Mouse (Mus musculus): ENCODE results near the gene Lysmd4. TPM values are rescaled to one million over a fixed set of nuclear protein-coding genes. Genes with fewer than 3 reads are reported as not detected.
A peak's percentile ranks its signal among the peaks of the same experiment; 100 is the strongest.

Gene Lysmd4
- 7.8 and 11.3 TPM in 2 replicates for polyA plus RNA-seq (2014; fragmentation: Nextera tagmentation; extraction: Ambion mirVana)

- Histone ChIP-seq H3K36me3 (ENCODE audit: control insufficient read depth, insufficient read depth, low read length) (0 out of 2 replicates have a peak, but pooled peaks cover 5% of the 10 kb centered on the region), H3K27ac (ENCODE audit: low read depth, low read length) (no peak within 1 kb of the TSS), H3K4me1 (ENCODE audit: control insufficient read depth, insufficient read depth, low read length) (peaks cover 5% of the 10 kb centered on the region), H3K4me2 (peak within 1 kb of the TSS; percentile 95), H3K9ac (ENCODE audit: low read depth, low read length) (peak within 1 kb of the TSS; percentile 88), H3K9me3 (replicated peaks; ENCODE audit: control insufficient read depth, low read length) (no peaks in the 10 kb centered on the region), H3K4me3 (ENCODE audit: low read depth, low read length) (peak within 1 kb of the TSS; percentile 90), H3K27me3 (ENCODE audit: control insufficient read depth, insufficient read depth, low read length) (no peaks in the 10 kb centered on the region)
- WGBS (ENCODE audit: insufficient replicate concordance), result 4% methylated on average over 31 of the region's 31 CpGs
- ATAC-seq (replicated peaks; ENCODE audit: insufficient number of reproducible peaks, low FRiP score, low TSS enrichment), result peak; percentile 97
Observed at GRCm38 (mm10) chr7:67222220-67222862, at the start of gene Lysmd4. Lysmd4 (plus strand) TSS chr7:67222544.

GRCm38 (mm10) chr7:67173522-67174195, 48.7 kb upstream of the Lysmd4 start:
- Histone ChIP-seq H3K27me3 (ENCODE audit: control insufficient read depth, insufficient read depth, low read length) (no peaks in the 10 kb centered on the region), H3K9ac (ENCODE audit: low read depth, low read length) (no peak overlapping the region), H3K36me3 (ENCODE audit: control insufficient read depth, insufficient read depth, low read length) (no peaks in the 10 kb centered on the region), H3K4me1 (ENCODE audit: control insufficient read depth, insufficient read depth, low read length) (no peaks in the 10 kb centered on the region), H3K27ac (ENCODE audit: low read depth, low read length) (no peak overlapping the region), H3K4me2 (no peak overlapping the region), H3K4me3 (ENCODE audit: low read depth, low read length) (no peak overlapping the region), H3K9me3 (replicated peaks; ENCODE audit: control insufficient read depth, low read length) (no peaks in the 10 kb centered on the region)
- 76% methylated on average over 2 of the region's 2 CpGs for WGBS (ENCODE audit: insufficient replicate concordance)
- no peak for ATAC-seq (replicated peaks; ENCODE audit: insufficient number of reproducible peaks, low FRiP score, low TSS enrichment)

GRCm38 (mm10) chr7:67183786-67184185, 38.6 kb upstream of the Lysmd4 start:
- no peaks in the 10 kb centered on the region for H3K36me3 ChIP-seq (ENCODE audit: control insufficient read depth, insufficient read depth, low read length)
- H3K4me2 ChIP-seq, result no peak overlapping the region
- WGBS (ENCODE audit: insufficient replicate concordance), result 9% methylated on average over 4 of the region's 4 CpGs
- no peak overlapping the region for H3K4me3 ChIP-seq (ENCODE audit: low read depth, low read length)
- no peaks in the 10 kb centered on the region for H3K27me3 ChIP-seq (ENCODE audit: control insufficient read depth, insufficient read depth, low read length)
- no peaks in the 10 kb centered on the region for H3K9me3 ChIP-seq (replicated peaks; ENCODE audit: control insufficient read depth, low read length)
- H3K27ac ChIP-seq (ENCODE audit: low read depth, low read length), result no peak overlapping the region
- no peaks in the 10 kb centered on the region for H3K4me1 ChIP-seq (ENCODE audit: control insufficient read depth, insufficient read depth, low read length)
- ATAC-seq (replicated peaks; ENCODE audit: insufficient number of reproducible peaks, low FRiP score, low TSS enrichment), result no peak
- H3K9ac ChIP-seq (ENCODE audit: low read depth, low read length), result no peak overlapping the region

DNA sequence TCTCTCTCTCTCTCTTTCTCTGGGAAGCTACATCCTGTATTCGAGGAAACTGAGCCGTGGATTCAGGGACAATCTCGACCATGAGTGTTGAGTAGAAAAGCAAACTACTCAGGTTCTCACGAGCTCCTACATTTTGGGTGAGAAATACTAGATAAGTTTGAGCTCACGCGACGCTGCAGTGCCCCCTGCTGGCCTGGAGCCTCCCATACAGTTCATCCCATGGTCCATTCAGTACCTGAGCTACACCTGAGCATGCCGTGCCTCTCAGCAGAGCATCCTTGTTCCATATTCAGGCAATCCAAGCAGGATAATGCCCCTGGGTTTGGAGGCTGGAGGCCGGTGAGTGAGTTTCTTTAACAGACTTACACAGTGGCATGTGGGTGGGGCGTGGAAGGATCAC, 22.9 kb upstream of the Lysmd4 start:
- H3K4me2 ChIP-seq, result no peak overlapping the region
- no peaks in the 10 kb centered on the region for H3K4me1 ChIP-seq (ENCODE audit: control insufficient read depth, insufficient read depth, low read length)
- no peak for ATAC-seq (replicated peaks; ENCODE audit: insufficient number of reproducible peaks, low FRiP score, low TSS enrichment)
- no peaks in the 10 kb centered on the region for H3K36me3 ChIP-seq (ENCODE audit: control insufficient read depth, insufficient read depth, low read length)
- no peaks in the 10 kb centered on the region for H3K27me3 ChIP-seq (ENCODE audit: control insufficient read depth, insufficient read depth, low read length)
- H3K9ac ChIP-seq (ENCODE audit: low read depth, low read length), result no peak overlapping the region
- WGBS (ENCODE audit: insufficient replicate concordance), result 15% methylated on average over 10 of the region's 10 CpGs
- H3K27ac ChIP-seq (ENCODE audit: low read depth, low read length), result no peak overlapping the region
- no peak overlapping the region for H3K4me3 ChIP-seq (ENCODE audit: low read depth, low read length)
- no peaks in the 10 kb centered on the region for H3K9me3 ChIP-seq (replicated peaks; ENCODE audit: control insufficient read depth, low read length)

DNA sequence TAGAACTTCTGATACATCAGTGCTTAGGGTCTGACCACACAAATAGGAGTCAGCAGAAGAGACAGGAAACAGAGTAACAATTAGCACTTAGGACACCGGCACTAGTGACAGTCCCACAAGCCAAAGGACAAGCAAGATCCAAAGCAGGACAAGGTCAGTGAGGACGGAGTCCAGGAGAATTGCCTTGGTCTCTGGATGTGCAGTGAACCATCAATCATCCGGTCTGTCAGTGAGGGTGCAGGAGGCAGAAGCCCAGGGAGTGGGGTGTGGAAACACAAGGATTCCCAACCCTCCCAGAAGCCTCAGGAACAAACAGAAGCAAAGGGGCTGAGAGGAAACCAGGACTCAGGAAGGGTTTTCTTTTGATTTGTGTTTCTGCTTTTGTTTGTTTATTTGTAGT, 18.7 kb upstream of the Lysmd4 start:
- Histone ChIP-seq H3K27ac (ENCODE audit: low read depth, low read length) (no peak overlapping the region), H3K4me2 (no peak overlapping the region), H3K27me3 (ENCODE audit: control insufficient read depth, insufficient read depth, low read length) (no peaks in the 10 kb centered on the region), H3K9me3 (replicated peaks; ENCODE audit: control insufficient read depth, low read length) (no peaks in the 10 kb centered on the region), H3K36me3 (ENCODE audit: control insufficient read depth, insufficient read depth, low read length) (no peaks in the 10 kb centered on the region), H3K9ac (ENCODE audit: low read depth, low read length) (no peak overlapping the region), H3K4me1 (ENCODE audit: control insufficient read depth, insufficient read depth, low read length) (peaks cover 4% of the 10 kb centered on the region; the same call in 1 of the 2 replicates), H3K4me3 (ENCODE audit: low read depth, low read length) (no peak overlapping the region)
- WGBS (ENCODE audit: insufficient replicate concordance), result 55% methylated on average over 3 of the region's 3 CpGs
- ATAC-seq (replicated peaks; ENCODE audit: insufficient number of reproducible peaks, low FRiP score, low TSS enrichment), result no peak

GRCm38 (mm10) chr7:67205734-67206425, 16.5 kb upstream of the Lysmd4 start:
- Histone ChIP-seq H3K9me3 (replicated peaks; ENCODE audit: control insufficient read depth, low read length) (no peaks in the 10 kb centered on the region), H3K9ac (ENCODE audit: low read depth, low read length) (no peak overlapping the region), H3K36me3 (ENCODE audit: control insufficient read depth, insufficient read depth, low read length) (no peaks in the 10 kb centered on the region), H3K4me3 (ENCODE audit: low read depth, low read length) (no peak overlapping the region), H3K4me2 (no peak overlapping the region), H3K4me1 (ENCODE audit: control insufficient read depth, insufficient read depth, low read length) (peaks cover 12% of the 10 kb centered on the region), H3K27ac (ENCODE audit: low read depth, low read length) (no peak overlapping the region), H3K27me3 (ENCODE audit: control insufficient read depth, insufficient read depth, low read length) (no peaks in the 10 kb centered on the region)
- WGBS (ENCODE audit: insufficient replicate concordance), result 82% methylated on average over 9 of the region's 9 CpGs
- no peak for ATAC-seq (replicated peaks; ENCODE audit: insufficient number of reproducible peaks, low FRiP score, low TSS enrichment)

- no peak overlapping the region for H3K27ac ChIP-seq (ENCODE audit: low read depth, low read length)
Observed at GRCm38 (mm10) chr7:67206496-67206895, 15.8 kb upstream of the Lysmd4 start.

DNA sequence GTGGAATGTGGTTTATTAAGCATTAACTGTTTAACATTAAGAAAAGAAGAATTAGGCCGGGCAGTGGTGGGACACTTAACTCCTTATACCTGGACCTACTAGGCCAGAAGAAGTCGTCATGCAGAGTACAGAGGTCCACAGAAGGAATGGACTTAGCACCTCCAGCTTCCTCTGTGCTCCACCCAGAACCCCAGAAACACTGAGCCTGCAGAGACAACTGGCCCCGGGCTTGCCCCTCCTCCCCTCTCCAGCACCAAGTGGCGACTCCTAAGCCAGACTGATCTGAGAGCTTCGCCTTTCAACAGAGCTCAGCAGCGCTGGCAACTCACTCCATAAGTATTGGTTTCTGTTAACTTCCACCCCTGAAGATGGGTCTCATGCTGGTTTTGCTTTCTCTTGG, 14.6 kb upstream of the Lysmd4 start:
- Histone ChIP-seq H3K36me3 (ENCODE audit: control insufficient read depth, insufficient read depth, low read length) (no peaks in the 10 kb centered on the region), H3K27me3 (ENCODE audit: control insufficient read depth, insufficient read depth, low read length) (no peaks in the 10 kb centered on the region), H3K4me1 (ENCODE audit: control insufficient read depth, insufficient read depth, low read length) (peaks cover 16% of the 10 kb centered on the region), H3K9me3 (replicated peaks; ENCODE audit: control insufficient read depth, low read length) (no peaks in the 10 kb centered on the region), H3K4me2 (no peak overlapping the region), H3K4me3 (ENCODE audit: low read depth, low read length) (no peak overlapping the region), H3K27ac (ENCODE audit: low read depth, low read length) (no peak overlapping the region), H3K9ac (ENCODE audit: low read depth, low read length) (no peak overlapping the region)
- ATAC-seq (replicated peaks; ENCODE audit: insufficient number of reproducible peaks, low FRiP score, low TSS enrichment), result no peak
- 37% methylated on average over 6 of the region's 6 CpGs for WGBS (ENCODE audit: insufficient replicate concordance)

More at GRCm38 (mm10) chr7:67206496-67206895, 15.8 kb upstream of the Lysmd4 start:
- H3K9ac ChIP-seq (ENCODE audit: low read depth, low read length), result no peak overlapping the region
- no peak overlapping the region for H3K4me2 ChIP-seq
- peaks cover 13% of the 10 kb centered on the region for H3K4me1 ChIP-seq (ENCODE audit: control insufficient read depth, insufficient read depth, low read length)
- no peak overlapping the region for H3K4me3 ChIP-seq (ENCODE audit: low read depth, low read length)
- 67% methylated on average over 10 of the region's 10 CpGs for WGBS (ENCODE audit: insufficient replicate concordance)
- no peaks in the 10 kb centered on the region for H3K36me3 ChIP-seq (ENCODE audit: control insufficient read depth, insufficient read depth, low read length)
- no peaks in the 10 kb centered on the region for H3K27me3 ChIP-seq (ENCODE audit: control insufficient read depth, insufficient read depth, low read length)
- ATAC-seq (replicated peaks; ENCODE audit: insufficient number of reproducible peaks, low FRiP score, low TSS enrichment), result no peak
- H3K9me3 ChIP-seq (replicated peaks; ENCODE audit: control insufficient read depth, low read length), result no peaks in the 10 kb centered on the region

Measured in heart, embryonic 11.5 days (tissue).